Mouse (Mus musculus): ENCODE measurements at regions not wholly inside any gene's neighbourhood (a gene's known extent, or its start where the extent isn't known, plus 50 kb on each side); places are given as distances from the start of the nearest gene placed in this dataset.

DNA sequence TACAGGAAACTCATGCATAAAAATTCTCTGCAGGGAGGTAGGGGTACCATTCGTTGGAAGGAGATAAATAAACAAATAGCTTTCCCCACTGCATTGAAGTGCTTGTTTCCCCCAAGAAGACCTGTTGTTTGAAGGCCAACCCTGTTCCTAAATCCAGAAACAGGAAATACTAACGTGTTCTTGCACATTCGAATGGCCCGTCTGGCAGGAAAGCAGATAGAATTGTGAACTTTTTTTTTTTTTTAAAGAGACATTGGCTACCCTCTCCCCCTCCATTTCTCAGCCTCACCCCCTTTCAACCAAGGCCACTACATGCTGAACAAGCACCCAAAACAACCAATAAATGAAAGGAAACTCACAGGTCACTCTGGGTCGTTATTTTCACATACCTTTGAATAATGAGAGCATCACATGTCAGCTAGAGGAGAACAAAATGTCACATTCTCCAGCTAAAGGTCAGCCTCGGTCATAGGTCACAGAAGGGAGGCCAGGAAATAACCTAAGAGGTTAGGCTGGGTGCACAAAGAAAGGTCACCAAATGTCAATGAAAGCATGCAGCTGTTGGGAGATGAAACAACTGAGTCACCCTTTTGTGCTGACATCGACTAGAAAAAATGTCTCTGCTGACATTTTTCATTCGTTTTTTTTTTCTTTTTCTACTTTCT, 250.8 kb upstream of the Usp25 start:
- Histone ChIP-seq H3K4me1 (ENCODE audit: control insufficient read depth, insufficient read depth, low read length) (no peaks in the 10 kb centered on the region), H3K4me3 (ENCODE audit: low read depth, low read length) (no peak overlapping the region), H3K36me3 (ENCODE audit: control insufficient read depth, insufficient read depth, low read length, poor library complexity, severe bottlenecking) (no peaks in the 10 kb centered on the region), H3K27me3 (ENCODE audit: control insufficient read depth, insufficient read depth, low read length, poor library complexity, severe bottlenecking) (no peaks in the 10 kb centered on the region), H3K27ac (ENCODE audit: insufficient read depth, low read length) (no peak overlapping the region), H3K9me3 (replicated peaks; ENCODE audit: control insufficient read depth, insufficient read depth, low read length, poor library complexity, severe bottlenecking) (no peaks in the 10 kb centered on the region), H3K9ac (ENCODE audit: low read depth, poor library complexity, severe bottlenecking) (no peak overlapping the region)
- TF ChIP-seq POLR2A (IDR thresholded peaks at IDR 0.05; ENCODE audit: insufficient read depth, low read length), result no peak

DNA sequence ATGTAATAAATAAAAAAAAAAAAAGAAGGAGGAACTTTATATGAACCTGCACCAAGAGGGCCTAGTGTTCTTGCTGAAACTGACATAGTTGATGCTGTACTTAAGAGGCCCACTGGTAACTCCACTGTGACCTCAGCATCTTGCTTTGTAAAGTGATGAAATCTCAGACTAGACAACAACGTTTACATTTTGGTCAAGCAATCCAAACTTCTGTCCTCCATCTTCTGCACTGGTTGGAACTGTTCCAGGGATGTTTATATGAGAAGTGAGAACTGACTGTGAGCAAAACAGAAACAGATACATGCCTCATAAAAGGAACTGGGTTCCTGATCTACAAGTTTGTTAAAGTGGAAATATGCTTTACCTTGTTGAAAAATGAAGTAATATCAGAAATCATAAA, 251.7 kb upstream of the Usp25 start:
- H3K9me3 ChIP-seq (replicated peaks; ENCODE audit: control insufficient read depth, insufficient read depth, low read length, poor library complexity, severe bottlenecking), result no peaks in the 10 kb centered on the region
- no peaks in the 10 kb centered on the region for H3K36me3 ChIP-seq (ENCODE audit: control insufficient read depth, insufficient read depth, low read length, poor library complexity, severe bottlenecking)
- no peak for TF ChIP-seq POLR2A (IDR thresholded peaks at IDR 0.05; ENCODE audit: insufficient read depth, low read length)
- TF ChIP-seq CTCF (IDR thresholded peaks at IDR 0.05; ENCODE audit: low read depth, low read length), result no peak
- TF ChIP-seq EP300 (IDR thresholded peaks at IDR 0.05; ENCODE audit: insufficient read depth, low read depth, low read length), result no peak
- no peak overlapping the region for H3K9ac ChIP-seq (ENCODE audit: low read depth, poor library complexity, severe bottlenecking)
- H3K4me3 ChIP-seq (ENCODE audit: low read depth, low read length), result no peak overlapping the region
- no peaks in the 10 kb centered on the region for H3K4me1 ChIP-seq (ENCODE audit: control insufficient read depth, insufficient read depth, low read length)
- no peaks in the 10 kb centered on the region for H3K27me3 ChIP-seq (ENCODE audit: control insufficient read depth, insufficient read depth, low read length, poor library complexity, severe bottlenecking)
- H3K27ac ChIP-seq (ENCODE audit: insufficient read depth, low read length), result no peak overlapping the region

DNA sequence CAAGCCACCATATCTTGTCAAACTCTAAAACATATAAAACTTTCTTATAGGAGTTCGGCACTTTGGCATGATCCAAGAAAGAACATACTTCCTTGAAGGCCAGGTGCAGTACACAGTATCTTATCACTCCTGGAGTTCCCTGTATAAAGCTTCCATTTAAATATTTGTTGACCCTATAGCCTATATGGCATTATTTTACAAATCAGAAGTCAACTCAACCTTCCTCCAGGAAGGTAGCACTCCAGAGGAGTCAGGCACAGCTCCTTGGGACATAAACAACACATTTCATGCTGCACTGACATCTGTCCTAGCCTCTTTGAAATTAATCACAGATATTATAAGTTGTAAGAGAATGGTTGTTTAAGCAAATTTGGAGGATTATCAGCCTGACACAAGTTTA, 252.5 kb upstream of the Usp25 start:
- no peak overlapping the region for H3K4me3 ChIP-seq (ENCODE audit: low read depth, low read length)
- H3K4me1 ChIP-seq (ENCODE audit: control insufficient read depth, insufficient read depth, low read length), result no peaks in the 10 kb centered on the region
- no peak for TF ChIP-seq CTCF (IDR thresholded peaks at IDR 0.05; ENCODE audit: low read depth, low read length)
- no peak for TF ChIP-seq EP300 (IDR thresholded peaks at IDR 0.05; ENCODE audit: insufficient read depth, low read depth, low read length)
- no peak for TF ChIP-seq POLR2A (IDR thresholded peaks at IDR 0.05; ENCODE audit: insufficient read depth, low read length)
- no peaks in the 10 kb centered on the region for H3K27me3 ChIP-seq (ENCODE audit: control insufficient read depth, insufficient read depth, low read length, poor library complexity, severe bottlenecking)
- no peaks in the 10 kb centered on the region for H3K9me3 ChIP-seq (replicated peaks; ENCODE audit: control insufficient read depth, insufficient read depth, low read length, poor library complexity, severe bottlenecking)
- H3K27ac ChIP-seq (ENCODE audit: insufficient read depth, low read length), result no peak overlapping the region
- H3K36me3 ChIP-seq (ENCODE audit: control insufficient read depth, insufficient read depth, low read length, poor library complexity, severe bottlenecking), result no peaks in the 10 kb centered on the region
- H3K9ac ChIP-seq (ENCODE audit: low read depth, poor library complexity, severe bottlenecking), result no peak overlapping the region

DNA sequence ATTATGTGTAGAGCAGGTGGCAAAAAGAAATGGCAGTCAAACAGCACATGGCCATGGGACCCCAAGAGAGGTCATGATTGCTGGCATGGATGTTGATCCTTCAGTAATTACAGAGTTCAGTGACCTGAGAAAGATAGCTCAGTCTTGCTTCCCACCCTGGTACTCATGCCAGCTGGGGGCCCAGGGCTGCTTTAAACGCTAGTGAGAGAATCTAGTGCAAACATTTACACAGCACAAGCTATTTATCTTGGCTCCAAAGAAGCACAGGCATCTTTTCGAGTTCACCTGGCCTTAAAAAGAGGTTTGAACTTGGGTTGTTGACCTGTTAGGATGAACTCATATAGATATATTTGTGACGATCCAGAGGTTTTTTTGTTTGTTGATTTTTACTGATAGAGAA, 258.6 kb upstream of the Usp25 start:
- TF ChIP-seq EP300 (IDR thresholded peaks at IDR 0.05; ENCODE audit: insufficient read depth, low read depth, low read length) (no peak), CTCF (IDR thresholded peaks at IDR 0.05; ENCODE audit: low read depth, low read length) (no peak), POLR2A (IDR thresholded peaks at IDR 0.05; ENCODE audit: insufficient read depth, low read length) (no peak)

DNA sequence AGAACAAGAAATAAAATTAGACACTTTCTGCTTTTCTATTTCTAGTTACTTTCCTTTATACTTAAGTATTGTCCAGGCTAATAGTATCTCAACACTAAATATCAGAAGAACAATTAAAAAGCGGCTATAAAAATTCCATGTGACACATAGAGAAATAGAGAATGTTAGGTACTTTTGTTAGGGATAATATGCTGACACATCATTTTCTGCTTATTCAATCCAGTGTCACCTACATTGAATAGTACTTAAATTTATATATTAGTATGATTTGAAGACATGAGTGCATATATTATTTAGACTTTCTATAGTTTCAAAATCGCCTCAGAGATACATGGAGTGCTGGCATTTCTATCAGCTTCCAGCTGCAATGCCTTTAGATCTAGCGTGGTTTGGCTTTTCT, 267.1 kb upstream of the Usp25 start:
- TF ChIP-seq POLR2A (IDR thresholded peaks at IDR 0.05; ENCODE audit: insufficient read depth, low read length) (no peak), EP300 (IDR thresholded peaks at IDR 0.05; ENCODE audit: insufficient read depth, low read depth, low read length) (no peak)
- H3K4me1 ChIP-seq (ENCODE audit: control insufficient read depth, insufficient read depth, low read length), result no peaks in the 10 kb centered on the region
- no peak overlapping the region for H3K4me3 ChIP-seq (ENCODE audit: low read depth, low read length)
- no peak overlapping the region for H3K9ac ChIP-seq (ENCODE audit: low read depth, poor library complexity, severe bottlenecking)
- H3K9me3 ChIP-seq (replicated peaks; ENCODE audit: control insufficient read depth, insufficient read depth, low read length, poor library complexity, severe bottlenecking), result no peaks in the 10 kb centered on the region
- no peaks in the 10 kb centered on the region for H3K27me3 ChIP-seq (ENCODE audit: control insufficient read depth, insufficient read depth, low read length, poor library complexity, severe bottlenecking)
- no peaks in the 10 kb centered on the region for H3K36me3 ChIP-seq (ENCODE audit: control insufficient read depth, insufficient read depth, low read length, poor library complexity, severe bottlenecking)
- no peak overlapping the region for H3K27ac ChIP-seq (ENCODE audit: insufficient read depth, low read length)

More for the DNA sequence above, 258.6 kb upstream of the Usp25 start:
- Histone ChIP-seq H3K36me3 (ENCODE audit: control insufficient read depth, insufficient read depth, low read length, poor library complexity, severe bottlenecking) (no peaks in the 10 kb centered on the region), H3K4me3 (ENCODE audit: low read depth, low read length) (no peak overlapping the region), H3K9me3 (replicated peaks; ENCODE audit: control insufficient read depth, insufficient read depth, low read length, poor library complexity, severe bottlenecking) (no peaks in the 10 kb centered on the region), H3K27ac (ENCODE audit: insufficient read depth, low read length) (no peak overlapping the region), H3K27me3 (ENCODE audit: control insufficient read depth, insufficient read depth, low read length, poor library complexity, severe bottlenecking) (no peaks in the 10 kb centered on the region; the same call in 1 of the 2 replicates), H3K9ac (ENCODE audit: low read depth, poor library complexity, severe bottlenecking) (no peak overlapping the region), H3K4me1 (ENCODE audit: control insufficient read depth, insufficient read depth, low read length) (no peaks in the 10 kb centered on the region)

DNA sequence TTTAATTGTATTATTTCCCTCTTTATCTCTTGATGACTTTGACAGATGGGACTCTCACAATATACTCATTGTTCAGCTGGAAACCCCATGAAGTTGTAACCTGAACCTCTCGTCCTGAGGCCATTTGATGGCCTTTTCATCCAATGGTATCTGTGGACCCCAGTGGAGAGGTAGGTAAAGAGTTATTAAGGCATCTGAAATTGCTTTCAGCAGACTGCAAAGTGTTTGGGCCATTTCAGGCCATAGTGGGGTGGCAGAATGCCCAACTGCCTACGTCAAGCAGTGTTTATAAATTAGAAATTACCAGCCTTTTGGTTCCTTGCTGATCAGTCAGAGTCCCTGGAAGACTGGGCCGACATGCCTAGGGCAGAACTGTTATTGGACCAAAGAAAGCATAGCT, 272.4 kb upstream of the Usp25 start:
- Histone ChIP-seq H3K9me3 (replicated peaks; ENCODE audit: control insufficient read depth, insufficient read depth, low read length, poor library complexity, severe bottlenecking) (no peaks in the 10 kb centered on the region), H3K27me3 (ENCODE audit: control insufficient read depth, insufficient read depth, low read length, poor library complexity, severe bottlenecking) (no peaks in the 10 kb centered on the region), H3K27ac (ENCODE audit: insufficient read depth, low read length) (no peak overlapping the region), H3K36me3 (ENCODE audit: control insufficient read depth, insufficient read depth, low read length, poor library complexity, severe bottlenecking) (no peaks in the 10 kb centered on the region), H3K4me1 (ENCODE audit: control insufficient read depth, insufficient read depth, low read length) (no peaks in the 10 kb centered on the region), H3K4me3 (ENCODE audit: low read depth, low read length) (no peak overlapping the region), H3K9ac (ENCODE audit: low read depth, poor library complexity, severe bottlenecking) (no peak overlapping the region)
- TF ChIP-seq POLR2A (IDR thresholded peaks at IDR 0.05; ENCODE audit: insufficient read depth, low read length) (no peak), CTCF (IDR thresholded peaks at IDR 0.05; ENCODE audit: low read depth, low read length) (no peak), EP300 (IDR thresholded peaks at IDR 0.05; ENCODE audit: insufficient read depth, low read depth, low read length) (no peak)
